Mouse (Mus musculus): ENCODE measurements around the gene Kmt2a. TPM values are rescaled to one million over a fixed set of nuclear protein-coding genes. Genes with fewer than 3 reads are reported as not detected.

The Kmt2a gene
- polyA plus RNA-seq, 1 experiment, result 5.6 TPM

DNA sequence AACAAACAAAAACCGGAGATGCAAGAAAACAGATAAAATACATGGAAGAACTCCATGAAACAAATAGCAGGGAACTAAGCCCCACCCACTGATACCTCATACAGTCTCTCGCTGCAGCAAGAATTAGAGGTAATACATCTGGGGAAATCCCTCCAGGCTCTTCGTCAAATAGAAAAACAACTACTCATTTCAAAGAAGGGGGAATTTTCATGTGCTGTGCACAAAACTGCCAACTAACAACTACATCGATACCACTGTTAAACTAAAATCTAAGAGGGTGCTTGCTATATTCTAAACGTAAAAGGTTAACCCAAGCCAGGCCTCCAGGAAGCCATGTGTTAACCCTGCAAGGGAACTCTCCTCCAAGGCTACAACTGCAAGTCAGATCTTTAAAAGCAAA, 7.4 kb downstream of the Kmt2a start:
- no peaks in the 10 kb centered on the region for H3K27me3 ChIP-seq (ENCODE audit: control insufficient read depth, insufficient read depth, insufficient read length)
- no peak overlapping the region for H3ac ChIP-seq (ENCODE audit: control insufficient read depth, insufficient read length, low read depth)
- peaks cover 94% of the 10 kb centered on the region for H3K79me3 ChIP-seq (ENCODE audit: low read depth)
- H3K36me3 ChIP-seq (ENCODE audit: control insufficient read depth, insufficient read depth), result peaks cover 16% of the 10 kb centered on the region
- no peak for TF ChIP-seq MAX (IDR thresholded peaks at IDR 0.05)
- no peak for TF ChIP-seq MYOD1 (IDR thresholded peaks at IDR 0.05; ENCODE audit: control insufficient read depth, insufficient read length, low read depth)
- TF ChIP-seq MYOG (IDR thresholded peaks at IDR 0.05; ENCODE audit: control insufficient read depth, extremely low read depth, insufficient read length), result no peak
- no peak for TF ChIP-seq FOSL1 (IDR thresholded peaks at IDR 0.05; ENCODE audit: insufficient read depth, low read length, poor library complexity, severe bottlenecking)
- TF ChIP-seq USF1 (IDR thresholded peaks at IDR 0.05; ENCODE audit: low read depth), result no peak
- TF ChIP-seq CTCF (IDR thresholded peaks at IDR 0.05; ENCODE audit: control insufficient read depth, insufficient read depth, insufficient read length), result no peak
- no peak for TF ChIP-seq CEBPB (IDR thresholded peaks at IDR 0.05; ENCODE audit: low read depth)
- no peak overlapping the region for H3K4me3 ChIP-seq (ENCODE audit: insufficient read depth, poor library complexity, severe bottlenecking)
- peaks cover 100% of the 10 kb centered on the region for H3K79me2 ChIP-seq (ENCODE audit: control insufficient read depth, insufficient read depth)

DNA sequence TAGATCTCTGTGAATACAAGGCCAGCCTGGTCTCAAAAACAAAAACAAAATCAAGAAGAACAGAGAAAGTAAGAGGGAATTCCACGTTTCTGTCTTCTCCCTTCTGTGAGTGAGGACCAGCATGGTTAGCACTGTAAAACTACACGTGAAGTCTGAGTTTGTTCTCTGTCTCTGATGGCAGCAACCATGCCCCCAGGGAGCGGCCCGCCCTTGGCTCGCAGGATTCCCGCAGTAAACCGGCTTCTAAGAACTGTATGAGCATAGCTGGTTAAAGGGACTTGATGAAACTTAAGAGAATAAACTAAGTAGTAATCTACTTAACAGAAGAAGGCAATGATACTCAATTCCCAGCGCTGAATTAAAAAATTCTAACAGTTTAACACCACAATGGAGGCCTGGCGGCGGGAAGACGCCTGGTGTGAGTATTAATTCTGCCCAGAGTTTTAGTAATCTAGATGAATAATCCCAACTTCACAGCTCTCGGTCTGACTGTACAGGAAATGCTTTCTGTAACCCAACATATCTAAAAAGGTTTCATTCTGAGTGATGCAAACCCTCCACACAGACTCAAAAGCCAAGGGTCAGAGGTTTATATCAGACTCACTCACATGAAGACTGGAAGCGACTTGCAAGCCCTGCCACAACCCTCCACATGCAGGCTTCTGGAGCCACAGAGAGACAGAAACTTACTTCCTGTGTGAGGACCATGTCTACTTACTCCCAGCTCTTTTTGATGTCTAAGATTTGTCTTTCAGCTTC, 12.6 kb downstream of the Kmt2a start:
- no peaks in the 10 kb centered on the region for H3K27me3 ChIP-seq (ENCODE audit: control insufficient read depth, insufficient read depth, insufficient read length)
- H3K4me3 ChIP-seq (ENCODE audit: insufficient read depth, poor library complexity, severe bottlenecking), result no peak overlapping the region
- H3K79me2 ChIP-seq (ENCODE audit: control insufficient read depth, insufficient read depth), result peaks cover 98% of the 10 kb centered on the region
- TF ChIP-seq USF1 (IDR thresholded peaks at IDR 0.05; ENCODE audit: low read depth) (no peak), MAX (IDR thresholded peaks at IDR 0.05) (no peak), MYOG (IDR thresholded peaks at IDR 0.05; ENCODE audit: control insufficient read depth, extremely low read depth, insufficient read length) (no peak), CTCF (IDR thresholded peaks at IDR 0.05; ENCODE audit: control insufficient read depth, insufficient read depth, insufficient read length) (no peak), CEBPB (IDR thresholded peaks at IDR 0.05; ENCODE audit: low read depth) (no peak)
- H3ac ChIP-seq (ENCODE audit: control insufficient read depth, insufficient read length, low read depth), result no peak overlapping the region
- H3K36me3 ChIP-seq (ENCODE audit: control insufficient read depth, insufficient read depth), result peaks cover 20% of the 10 kb centered on the region
- peaks cover 79% of the 10 kb centered on the region for H3K79me3 ChIP-seq (ENCODE audit: low read depth)

DNA sequence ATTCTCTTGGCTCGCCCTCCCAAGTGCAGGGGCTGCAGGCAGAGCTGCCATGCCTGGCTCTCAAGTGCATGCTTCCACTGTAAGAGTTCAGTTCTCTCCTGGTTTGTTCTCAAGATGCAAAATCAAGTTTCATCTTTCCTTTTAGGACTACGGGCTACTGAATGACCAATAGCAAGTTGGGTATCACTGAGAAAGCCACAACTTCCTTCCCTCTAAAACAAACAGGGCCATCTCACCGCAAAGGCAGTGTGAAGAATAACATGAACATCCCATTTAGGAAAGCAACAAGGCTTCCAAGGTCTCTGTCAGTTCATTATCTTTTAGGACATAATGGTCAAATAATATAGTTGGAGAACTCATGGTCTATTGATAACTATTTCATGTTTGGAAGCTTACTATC, 13.4 kb downstream of the Kmt2a start:
- H3ac ChIP-seq (ENCODE audit: control insufficient read depth, insufficient read length, low read depth), result no peak overlapping the region
- no peak for TF ChIP-seq MAX (IDR thresholded peaks at IDR 0.05)
- no peak for TF ChIP-seq CEBPB (IDR thresholded peaks at IDR 0.05; ENCODE audit: low read depth)
- TF ChIP-seq MYOG (IDR thresholded peaks at IDR 0.05; ENCODE audit: control insufficient read depth, extremely low read depth, insufficient read length), result no peak
- TF ChIP-seq CTCF (IDR thresholded peaks at IDR 0.05; ENCODE audit: control insufficient read depth, insufficient read depth, insufficient read length), result no peak
- no peak for TF ChIP-seq USF1 (IDR thresholded peaks at IDR 0.05; ENCODE audit: low read depth)
- no peak for TF ChIP-seq FOSL1 (IDR thresholded peaks at IDR 0.05; ENCODE audit: insufficient read depth, low read length, poor library complexity, severe bottlenecking)
- TF ChIP-seq MYOD1 (IDR thresholded peaks at IDR 0.05; ENCODE audit: control insufficient read depth, insufficient read length, low read depth), result no peak
- no peaks in the 10 kb centered on the region for H3K27me3 ChIP-seq (ENCODE audit: control insufficient read depth, insufficient read depth, insufficient read length)
- H3K36me3 ChIP-seq (ENCODE audit: control insufficient read depth, insufficient read depth), result peaks cover 25% of the 10 kb centered on the region
- H3K79me2 ChIP-seq (ENCODE audit: control insufficient read depth, insufficient read depth), result peaks cover 98% of the 10 kb centered on the region
- H3K79me3 ChIP-seq (ENCODE audit: low read depth), result peaks cover 78% of the 10 kb centered on the region
- no peak overlapping the region for H3K4me3 ChIP-seq (ENCODE audit: insufficient read depth, poor library complexity, severe bottlenecking)

DNA sequence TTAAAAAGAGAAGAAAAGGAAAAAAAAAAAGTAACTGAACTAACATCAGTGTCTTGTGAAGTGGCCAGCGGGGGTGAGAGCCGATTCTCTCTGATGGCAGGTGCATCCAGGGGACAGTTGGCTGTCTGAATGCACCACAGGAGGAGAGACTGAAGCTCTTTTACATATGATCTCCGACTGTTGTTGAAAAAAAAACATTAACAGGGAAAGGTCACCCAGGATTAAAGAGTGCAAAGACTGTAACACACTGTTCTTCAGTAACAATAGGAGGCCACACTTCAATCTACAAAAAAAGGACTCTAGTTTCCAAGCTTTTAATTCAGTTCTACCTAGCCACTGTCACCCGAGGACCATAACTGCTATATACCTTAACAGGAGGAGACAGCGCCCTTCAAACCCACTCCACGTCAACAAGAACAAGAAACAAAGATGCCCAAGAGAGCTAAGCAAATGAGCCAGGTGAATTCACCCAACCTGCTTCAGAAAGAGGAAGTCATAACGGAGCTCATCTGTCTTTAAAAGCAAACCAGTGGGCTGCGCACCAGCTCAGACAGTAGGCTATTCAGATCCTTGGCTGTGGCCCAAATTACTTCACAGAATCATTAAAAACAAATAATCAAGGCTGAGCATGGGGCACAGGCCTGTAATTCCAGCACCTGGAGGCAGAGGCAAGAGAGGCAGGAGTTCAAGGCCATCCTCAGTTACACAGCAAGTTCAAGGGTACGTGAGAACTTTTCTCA, 14.4 kb downstream of the Kmt2a start:
- H3K27me3 ChIP-seq (ENCODE audit: control insufficient read depth, insufficient read depth, insufficient read length), result no peaks in the 10 kb centered on the region
- H3K79me3 ChIP-seq (ENCODE audit: low read depth), result peaks cover 80% of the 10 kb centered on the region
- peaks cover 98% of the 10 kb centered on the region for H3K79me2 ChIP-seq (ENCODE audit: control insufficient read depth, insufficient read depth)
- no peak overlapping the region for H3ac ChIP-seq (ENCODE audit: control insufficient read depth, insufficient read length, low read depth)
- no peak for TF ChIP-seq FOSL1 (IDR thresholded peaks at IDR 0.05; ENCODE audit: insufficient read depth, low read length, poor library complexity, severe bottlenecking)
- no peak for TF ChIP-seq CEBPB (IDR thresholded peaks at IDR 0.05; ENCODE audit: low read depth)
- TF ChIP-seq MAX (IDR thresholded peaks at IDR 0.05), result no peak
- no peak for TF ChIP-seq CTCF (IDR thresholded peaks at IDR 0.05; ENCODE audit: control insufficient read depth, insufficient read depth, insufficient read length)
- no peak for TF ChIP-seq MYOG (IDR thresholded peaks at IDR 0.05; ENCODE audit: control insufficient read depth, extremely low read depth, insufficient read length)
- no peak for TF ChIP-seq USF1 (IDR thresholded peaks at IDR 0.05; ENCODE audit: low read depth)
- TF ChIP-seq MYOD1 (IDR thresholded peaks at IDR 0.05; ENCODE audit: control insufficient read depth, insufficient read length, low read depth), result no peak
- peaks cover 35% of the 10 kb centered on the region for H3K36me3 ChIP-seq (ENCODE audit: control insufficient read depth, insufficient read depth)
- no peak overlapping the region for H3K4me3 ChIP-seq (ENCODE audit: insufficient read depth, poor library complexity, severe bottlenecking)

DNA sequence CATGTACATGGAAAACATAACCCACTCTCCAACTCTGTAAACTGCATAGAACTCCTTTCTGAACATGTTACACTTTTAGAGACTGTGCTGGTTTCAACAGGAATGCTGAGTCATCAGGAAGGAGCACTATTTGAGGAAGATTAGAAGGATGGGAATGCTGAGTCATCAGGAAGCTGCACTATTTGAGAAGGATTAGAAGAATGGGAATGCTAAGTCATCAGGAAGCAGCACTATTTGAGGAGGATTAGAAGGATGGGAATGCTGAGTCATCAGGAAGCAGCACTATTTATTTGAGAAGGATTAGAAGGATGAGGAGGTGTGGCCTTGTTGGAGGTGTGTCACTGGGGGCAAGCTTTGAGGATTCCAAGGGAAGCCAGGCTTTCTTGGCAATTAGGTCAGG, 20.0 kb downstream of the Kmt2a start:
- peaks cover 100% of the 10 kb centered on the region for H3K79me2 ChIP-seq (ENCODE audit: control insufficient read depth, insufficient read depth)
- H3K4me3 ChIP-seq (ENCODE audit: insufficient read depth, poor library complexity, severe bottlenecking), result no peak overlapping the region
- H3K79me3 ChIP-seq (ENCODE audit: low read depth), result peaks cover 75% of the 10 kb centered on the region
- peaks cover 47% of the 10 kb centered on the region for H3K36me3 ChIP-seq (ENCODE audit: control insufficient read depth, insufficient read depth)
- TF ChIP-seq MAX (IDR thresholded peaks at IDR 0.05) (no peak), CTCF (IDR thresholded peaks at IDR 0.05; ENCODE audit: control insufficient read depth, insufficient read depth, insufficient read length) (no peak), MYOG (IDR thresholded peaks at IDR 0.05; ENCODE audit: control insufficient read depth, extremely low read depth, insufficient read length) (no peak), USF1 (IDR thresholded peaks at IDR 0.05; ENCODE audit: low read depth) (no peak)
- no peaks in the 10 kb centered on the region for H3K27me3 ChIP-seq (ENCODE audit: control insufficient read depth, insufficient read depth, insufficient read length)
- no peak overlapping the region for H3ac ChIP-seq (ENCODE audit: control insufficient read depth, insufficient read length, low read depth)

Data from C2C12 (cell line).